Mouse (Mus musculus) G1E (cell line): ENCODE data around the gene Nle1. TPM values are rescaled to one million over a fixed set of nuclear protein-coding genes. Genes with fewer than 3 reads are reported as not detected.
A peak's percentile ranks its signal among the peaks of the same experiment; 100 is the strongest.

ENCODE experiments used
- ATAC-seq: 2 replicates; pipeline ENCODE4 v1.8.0; 2016; ENCODE audit warnings: mild to moderate bottlenecking; ENCODE audit not compliant: insufficient number of reproducible peaks, poor library complexity, low FRiP score, severe bottlenecking; ENCODE audit errors: extremely low read depth
- DNase-seq: peaks from one replicate; pipeline ENCODE4 v3.0.0; 2012; ENCODE audit warnings: low spot score
- H3K27me3 ChIP-seq: 2 replicates; pipeline ENCODE4 v1.6.1; 2012; ENCODE audit warnings: mild to moderate bottlenecking, low read length, inconsistent platforms; ENCODE audit not compliant: insufficient read depth
- H3K36me3 ChIP-seq: replicated peaks from 2 replicates; pipeline ENCODE3; 2012; ENCODE audit warnings: mild to moderate bottlenecking, inconsistent platforms
- H3K4me1 ChIP-seq: 2 replicates; pipeline ENCODE4 v1.6.1; 2012; ENCODE audit warnings: low read depth, low read length, inconsistent platforms, mixed read lengths; ENCODE audit not compliant: insufficient read depth
- H3K4me3 ChIP-seq: 2 replicates; pipeline ENCODE4 v1.5.1; 2012; ENCODE audit warnings: low read depth, mild to moderate bottlenecking, inconsistent platforms, low read length, moderate library complexity, mixed read lengths
- H3K9me3 ChIP-seq: replicated peaks from 2 replicates; pipeline ENCODE4 v1.6.1; 2012; ENCODE audit warnings: inconsistent platforms
- CTCF ChIP-seq: IDR thresholded peaks from 2 replicates; pipeline ENCODE4 v1.5.1; 2012; ENCODE audit warnings: low read depth, low read length, inconsistent platforms, mixed read lengths
- GATA1 ChIP-seq: IDR thresholded peaks from 2 replicates; pipeline ENCODE4 v1.6.1; 2012; ENCODE audit warnings: borderline replicate concordance, low read length, inconsistent platforms, mixed read lengths
- GATA2 ChIP-seq: IDR thresholded peaks from 2 replicates; pipeline ENCODE4 v1.6.1; 2012; ENCODE audit warnings: low read depth, low read length, inconsistent platforms, borderline replicate concordance
- POLR2AphosphoS5 ChIP-seq: IDR thresholded peaks from 2 replicates; pipeline ENCODE4 v1.6.1; 2012; ENCODE audit warnings: low read depth, low read length, inconsistent platforms; ENCODE audit not compliant: insufficient replicate concordance
- TAL1 ChIP-seq: conservative IDR thresholded peaks from 2 replicates; pipeline ENCODE4 v1.6.1; 2012; ENCODE audit warnings: low read depth, low read length, inconsistent platforms, mixed read lengths
- polyA plus RNA-seq: library from polyadenylated mRNA; stranded (reverse); fragments of >175 nt; gene quantifications from 2 replicates; pipeline ENCODE4 v1.2.3, GENCODE M21; 2012
- total RNA-seq, 2 experiments: library from RNA; stranded (forward) in 1 of 2; stranded (reverse) in 1 of 2; fragments of 200-1000 nt in 1 of 2; fragments of >200 nt in 1 of 2; fragmentation: Nextera tagmentation in 1 of 2; gene quantifications; 2 replicates each; pipeline ENCODE4 v1.2.3; 2014 to 2017

The Nle1 gene
- total and polyA plus RNA-seq, 3 experiments = 18.6 to 92.9 (median 27.6) TPM

DNA sequence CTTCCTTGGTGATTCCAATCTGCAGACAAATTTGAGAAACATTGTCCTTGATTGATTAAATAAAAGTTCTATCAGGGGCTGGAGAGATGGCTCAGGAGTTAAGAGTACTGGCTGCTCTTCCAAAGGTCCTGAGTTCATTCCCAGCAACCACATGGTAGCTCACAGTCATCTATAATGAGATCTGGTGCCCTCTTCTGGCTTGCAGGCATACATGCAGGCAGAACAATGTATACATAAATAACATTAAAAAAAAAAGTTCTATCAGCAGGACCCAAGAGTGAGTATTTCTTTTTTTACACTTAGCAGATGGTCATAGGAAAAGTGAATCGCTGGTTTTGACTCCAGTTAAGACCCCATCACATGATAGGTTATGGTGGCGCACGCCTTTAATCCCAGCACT lies 21.7 kb downstream of the Nle1 start:
- Histone ChIP-seq H3K9me3 (no peaks in the 10 kb centered on the region), H3K27me3 (no peaks in the 10 kb centered on the region), H3K36me3 (peaks cover 55% of the 10 kb centered on the region), H3K4me3 (no peak overlapping the region), H3K4me1 (peaks cover 41% of the 10 kb centered on the region)
- ATAC-seq = no peak
- TF ChIP-seq GATA2 (no peak), POLR2AphosphoS5 (no peak), CTCF (no peak), GATA1 (no peak), TAL1 (no peak)
- no peak for DNase-seq

DNA sequence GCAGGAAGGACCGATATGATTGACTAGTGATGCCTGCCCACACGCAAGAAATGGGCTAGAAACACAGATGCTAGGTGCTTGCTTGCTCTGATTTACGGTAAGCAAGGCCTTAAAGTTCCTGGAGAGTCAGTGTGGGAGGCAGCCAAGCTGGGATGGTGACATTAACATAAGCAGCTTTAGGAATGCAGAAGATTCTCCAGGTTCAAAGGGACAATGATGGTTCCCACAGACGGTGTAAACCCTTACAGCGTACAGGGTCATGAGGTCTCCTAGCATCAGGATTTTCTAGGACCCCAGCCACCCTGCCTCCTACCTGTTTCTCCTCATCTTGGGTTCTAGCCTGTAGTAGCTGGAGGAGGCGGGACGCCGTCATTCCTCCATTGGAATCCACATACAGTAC lies 25.0 kb downstream of the Nle1 start:
- DNase-seq (no peak), ATAC-seq (no peak)
- Histone ChIP-seq H3K4me3 (no peak overlapping the region), H3K9me3 (no peaks in the 10 kb centered on the region), H3K27me3 (no peaks in the 10 kb centered on the region), H3K36me3 (peaks cover 72% of the 10 kb centered on the region), H3K4me1 (peaks cover 17% of the 10 kb centered on the region)
- TF ChIP-seq TAL1 (no peak), CTCF (no peak), GATA2 (no peak), GATA1 (no peak)

GRCm38 (mm10) chr11:82877726-82878344 lies 30.4 kb downstream of the Nle1 start:
- no peak for DNase-seq
- Histone ChIP-seq H3K4me1 (peaks cover 7% of the 10 kb centered on the region; the same call in 1 of the 2 replicates), H3K9me3 (peaks cover 3% of the 10 kb centered on the region; the same call in 1 of the 2 replicates), H3K27me3 (no peaks in the 10 kb centered on the region), H3K36me3 (peaks cover 58% of the 10 kb centered on the region), H3K4me3 (no peak overlapping the region)
- no peak for ATAC-seq
- no peak for TF ChIP-seq TAL1
- no peak for TF ChIP-seq CTCF

DNA sequence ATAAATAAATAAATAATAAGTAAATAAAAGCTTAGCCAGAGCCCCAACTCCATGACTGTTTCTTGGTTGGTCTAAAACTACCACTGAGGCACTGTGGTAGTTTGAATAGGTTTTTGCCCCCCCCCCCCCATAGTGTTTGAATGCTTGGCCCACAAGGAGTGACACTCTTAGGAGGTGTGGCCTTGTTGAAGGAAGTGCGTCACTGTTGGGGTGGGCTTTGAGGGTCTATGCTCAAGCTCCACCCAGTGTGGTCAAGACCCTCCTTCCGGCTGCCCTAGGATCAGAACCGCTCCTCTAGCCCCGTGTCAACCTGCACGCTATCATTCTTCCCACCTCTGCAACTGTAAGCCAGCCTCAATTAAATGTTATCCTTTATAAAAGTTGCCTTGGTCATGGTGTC lies 32.6 kb downstream of the Nle1 start:
- Histone ChIP-seq H3K4me3 (no peak overlapping the region), H3K9me3 (peaks cover 3% of the 10 kb centered on the region; the same call in 1 of the 2 replicates), H3K27me3 (no peaks in the 10 kb centered on the region), H3K36me3 (peaks cover 40% of the 10 kb centered on the region), H3K4me1 (peaks cover 16% of the 10 kb centered on the region)
- ATAC-seq = no peak
- DNase-seq = no peak
- TF ChIP-seq GATA1 (no peak), GATA2 (no peak), POLR2AphosphoS5 (no peak), TAL1 (no peak), CTCF (no peak)

- ATAC-seq (no peak), DNase-seq (no peak)
- H3K4me1 ChIP-seq = peaks cover 17% of the 10 kb centered on the region
- no peak overlapping the region for H3K4me3 ChIP-seq
- TF ChIP-seq TAL1 (no peak; the same call in 1 of the 2 replicates), POLR2AphosphoS5 (no peak), GATA2 (no peak), GATA1 (no peak), CTCF (no peak)
- H3K36me3 ChIP-seq = peaks cover 37% of the 10 kb centered on the region
- peaks cover 3% of the 10 kb centered on the region; the same call in 1 of the 2 replicates for H3K9me3 ChIP-seq
- H3K27me3 ChIP-seq = no peaks in the 10 kb centered on the region
These were observed 33.3 kb downstream of the Nle1 start for GRCm38 (mm10) chr11:82874924-82875323.

DNA sequence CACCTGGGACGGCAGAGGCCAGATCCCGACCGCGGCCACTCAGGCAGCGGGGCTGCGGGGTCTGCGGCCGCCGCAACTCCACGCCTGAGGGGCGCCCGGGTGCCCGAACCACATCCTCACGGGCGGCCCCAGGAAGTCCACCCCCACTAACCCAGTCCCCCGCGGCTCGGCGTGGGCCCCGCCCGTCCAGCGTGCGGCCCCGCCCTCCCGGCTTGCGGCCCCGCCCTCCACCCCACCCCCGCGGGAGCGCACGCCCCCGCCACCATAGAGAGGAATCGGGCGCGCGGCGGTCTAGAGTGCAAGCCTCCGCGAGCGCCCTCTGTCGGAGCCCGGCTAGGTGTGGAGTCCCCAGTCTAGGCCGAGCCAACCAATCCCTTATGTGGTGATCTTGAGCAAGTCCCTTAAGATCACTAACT lies 37.2 kb downstream of the Nle1 start, which contains the start of gene Rffl:
Gene Rffl, minus strand, starts transcription at position 180 of the 416 bp plus-strand sequence.
- TF ChIP-seq GATA1 (no peak), GATA2 (no peak), POLR2AphosphoS5 (no peak), TAL1 (no peak), CTCF (0 out of 2 replicates have a peak, but pooled peaks have one; percentile 13)
- Histone ChIP-seq H3K36me3 (peaks cover 10% of the 10 kb centered on the region), H3K9me3 (peaks cover 3% of the 10 kb centered on the region; the same call in 1 of the 2 replicates), H3K27me3 (no peaks in the 10 kb centered on the region), H3K4me1 (peaks cover 43% of the 10 kb centered on the region), H3K4me3 (peak within 1 kb of the TSS; percentile 93)
- peak; percentile 62 for ATAC-seq
- peak; percentile 88 for DNase-seq
